Mouse (Mus musculus) CD4-positive, CD25-positive, alpha-beta regulatory T cell, adult 9 weeks (primary cell): ENCODE data around the gene Ptpn21. TPM values are rescaled to one million over a fixed set of nuclear protein-coding genes. Genes with fewer than 3 reads are reported as not detected.

Source experiments
- polyA plus RNA-seq: library from polyadenylated mRNA; unstranded; fragments of 100-300 nt; shearing (Covaris generic); gene quantifications from one replicate; pipeline ENCODE4 v1.2.1, GENCODE M21; 2017

Ptpn21 gene
- 5.0 TPM for polyA plus RNA-seq

DNA sequence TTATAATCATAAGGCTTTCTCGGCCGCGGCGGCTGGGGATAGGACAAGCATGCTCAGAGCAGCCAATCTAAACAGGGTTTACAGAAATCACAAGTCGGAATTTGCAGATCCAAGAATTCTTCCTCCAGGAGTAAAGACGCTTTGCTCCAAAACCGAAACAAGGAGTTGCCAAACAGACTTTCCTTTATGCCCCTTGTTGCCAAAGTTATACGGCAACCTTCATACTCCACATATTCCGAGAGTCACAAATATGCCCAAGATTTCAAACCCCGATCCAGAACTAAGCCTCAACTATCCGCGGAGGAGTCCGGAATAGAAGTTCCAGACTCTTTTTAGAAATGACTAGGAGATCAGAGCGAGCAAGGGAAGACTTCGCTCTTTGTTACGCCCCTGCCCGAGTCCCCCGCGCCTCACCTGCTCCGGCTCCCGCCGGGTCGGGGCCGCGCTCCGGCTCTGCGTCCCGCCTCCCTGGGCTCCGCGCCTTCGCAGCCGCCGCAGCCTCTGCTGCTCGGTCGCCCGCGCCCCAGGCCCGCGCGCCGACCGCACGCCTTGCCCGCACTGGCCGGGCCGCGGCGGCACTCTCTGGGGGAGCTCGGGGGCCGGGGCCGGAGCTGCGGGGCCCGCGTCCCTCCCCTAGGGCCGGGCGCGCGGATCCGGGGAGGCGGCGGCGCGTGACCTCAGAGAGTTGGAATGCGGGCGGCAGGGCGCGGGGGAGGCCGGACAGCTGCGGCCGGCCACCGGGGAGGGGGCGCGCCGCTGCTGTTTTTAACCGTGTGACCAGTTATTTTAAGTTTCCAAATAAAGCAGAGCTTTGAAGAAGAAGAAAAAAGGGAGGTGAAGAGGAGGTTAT, at the start of gene Ptpn21:
Gene Ptpn21 (minus strand): TSS at position 455 of the 850 bp plus-strand sequence.

DNA sequence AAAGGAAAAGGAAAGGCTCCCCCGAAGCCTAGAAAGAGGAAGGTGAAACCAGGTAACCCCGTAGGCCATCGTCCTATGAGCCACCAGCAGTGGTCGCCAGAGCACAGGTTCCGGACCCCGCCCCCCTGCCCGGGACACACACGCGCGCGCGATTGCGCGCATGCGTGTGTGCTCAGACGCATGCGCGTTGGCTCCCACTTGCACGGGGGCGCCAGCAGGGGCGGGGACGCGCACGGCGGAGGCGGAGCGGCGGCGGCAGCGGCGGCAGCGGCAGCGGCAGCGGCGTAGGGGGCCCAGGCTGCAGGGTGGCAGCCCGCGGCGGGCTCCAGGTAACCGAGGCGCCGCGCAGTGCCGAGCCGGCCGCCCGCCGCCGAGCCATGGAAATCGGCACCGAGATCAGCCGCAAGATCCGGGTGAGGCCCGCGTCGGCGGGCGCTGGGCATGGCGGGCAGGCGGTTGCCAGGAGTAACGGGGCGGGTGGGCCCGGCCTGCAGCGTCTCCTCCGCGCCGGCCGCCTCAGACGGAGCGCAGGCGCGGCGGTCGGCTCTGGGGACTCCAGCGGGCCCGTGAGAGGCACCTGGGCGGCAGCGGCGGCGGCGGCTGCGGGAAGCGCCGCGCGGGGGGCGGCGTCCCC, 9.7 kb upstream of the Ptpn21 start, which contains the start of gene Zc3h14:
Gene Zc3h14 (plus strand): TSS at position 219 of the 634 bp plus-strand sequence.

DNA sequence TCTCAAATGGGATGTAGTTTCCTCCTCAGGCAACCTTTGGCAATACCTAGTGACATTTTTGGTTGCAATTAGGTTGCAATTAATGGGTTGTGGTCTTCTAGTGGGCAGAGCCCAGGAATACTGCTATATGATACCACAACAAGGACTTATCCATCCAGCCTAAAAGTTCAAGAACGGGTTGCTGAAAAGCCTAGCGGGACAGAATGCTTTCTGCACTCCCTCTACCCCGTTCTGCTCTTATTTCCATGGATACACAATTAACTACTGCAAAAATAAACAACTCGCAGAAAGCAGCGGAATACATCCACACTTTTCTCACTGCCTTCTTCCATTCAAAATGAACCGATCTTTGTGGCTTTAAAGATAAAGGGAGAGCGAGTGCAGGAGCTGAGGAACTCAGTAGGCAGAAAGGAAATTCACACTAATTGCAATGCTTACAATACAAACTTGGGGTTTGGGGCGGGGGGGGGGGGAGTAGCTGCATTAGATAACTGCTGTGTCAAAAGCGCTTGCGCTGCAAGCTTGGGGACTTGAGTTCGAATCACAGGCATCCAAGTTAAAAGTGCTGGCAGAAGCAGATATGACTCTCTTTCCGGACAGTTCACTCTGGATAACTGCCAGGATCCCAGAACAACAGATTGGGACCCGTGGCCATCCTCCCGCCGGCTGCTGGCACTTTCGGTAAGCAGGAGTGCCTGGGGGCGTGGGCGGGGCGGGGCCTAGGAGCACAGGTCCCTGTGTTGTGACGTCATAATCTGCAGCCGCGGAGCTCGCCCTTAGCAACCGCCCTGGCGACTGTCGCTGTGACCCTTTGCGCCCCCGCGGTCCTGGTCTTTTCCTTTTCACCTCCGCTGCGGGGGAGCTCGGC, 109.6 kb downstream of the Ptpn21 start, which contains the start of gene Spata7:
Gene Spata7 (plus strand): TSS at position 766 of the 868 bp plus-strand sequence.

Other genes starting within 250 kb of the Ptpn21 start
- not detected for gene Kcnk10, start 159.1 kb downstream of the Ptpn21 start, polyA plus RNA-seq
- 1.0 TPM for gene Spata7, start 109.2 kb downstream of the Ptpn21 start, polyA plus RNA-seq
- 19.8 TPM for gene Zc3h14, start 9.6 kb upstream of the Ptpn21 start, polyA plus RNA-seq
- gene Eml5, start 164.1 kb upstream of the Ptpn21 start, polyA plus RNA-seq: 7.5 TPM
- gene Ttc8, start 183.2 kb upstream of the Ptpn21 start, polyA plus RNA-seq: 3.4 TPM